Comparison of ENCODE assay signal across 8 mouse cellular contexts in genomic region chr1:175625257-175625879, GRCm38 (mm10). TPM values are rescaled to one million over a fixed set of nuclear protein-coding genes. Genes with fewer than 3 reads are reported as not detected.
A peak's percentile ranks its signal among the peaks of the same experiment; 100 is the strongest.
DNase-seq lines count a peak whose midpoint lies in the region; ATAC-seq lines count a peak whose summit lies in the region.

Gene Fh1 (minus strand): TSS chr1:175625635.

- intact Hi-C loops in gastrocnemius, postnatal 14 days (cut with DNase I; ENCODE audit: low total_unique reads): loop anchor here (5.0 kb wide), 1 partner anchor 67 kb away; the partner anchor contains the start of genes Chml and Opn3
- intact Hi-C loops in left cerebral cortex, postnatal 10 days (cut with DNase I): loop anchor here (5.0 kb wide), 2 partner anchors 42 to 297 kb away; partner anchors contain the start of gene Gm38100

- peak; percentile 97 to 99 for DNase-seq in adrenal gland, adult (ENCODE audit: inconsistent age in 2 of 2, low spot score in 1 of 2)
- DNase-seq in embryo, embryonic 10.5 days (ENCODE audit: low spot score): peak; percentile 98
- DNase-seq in gastrocnemius, postnatal 14 days: peak; percentile 95
- peak; percentile 96 to 97 for DNase-seq in left cerebral cortex, postnatal 10 days (ENCODE audit: extremely low spot score in 1 of 2, low spot score in 2 of 2)
- peak; percentile 96 for DNase-seq in right cerebral cortex, postnatal 25 days
- DNase-seq in urinary bladder, postnatal 4 days (ENCODE audit: low spot score in 2 of 2): peak; percentile 93

- peak; percentile 97 for ATAC-seq in inflammation-experienced regulatory T-cells, adult 6 months
- peak; percentile 99 for ATAC-seq in megakaryocyte-erythroid progenitor cell, adult 5-6 weeks (replicated peaks; ENCODE audit: low FRiP score, low TSS enrichment, poor library complexity, severe bottlenecking)

RNA-seq across cellular contexts. Expression of gene Fh1, which starts in this region (rescaled TPM):
- 100 to 1,000 TPM; 248 to 299 TPM for total RNA-seq in gastrocnemius, postnatal 14 days (2021)
- polyA plus RNA-seq in inflammation-experienced regulatory T-cells, adult 6 months (2017; shearing (Covaris generic)): 100 to 1,000 TPM in 1 of 3 experiments, 10 to 100 TPM in 2; 48.1 to 114 (median 67.1) TPM
- 10 to 100 TPM; 86.1 to 91.7 TPM for total RNA-seq in left cerebral cortex, postnatal 10 days (2021)
- total RNA-seq in megakaryocyte-erythroid progenitor cell, adult 5-6 weeks (2014; fragmentation: Nextera tagmentation): 99.2 and 129 TPM in 2 replicates
- 87.3 and 93.2 TPM in 2 replicates for total RNA-seq in megakaryocyte-erythroid progenitor cell, adult 5-6 weeks (2017)

Comparison
In these comparisons a context has a peak if more than half of its experiments do, and no peak if none do; other contexts are left out.
1. Peak in every context shown above with its lines: DNase-seq and ATAC-seq.